Mouse (Mus musculus) bone marrow macrophage, adult 2 months (primary cell): Measurements from ENCODE around the gene Ddx24.

Experiments
- CTCF ChIP-seq: IDR thresholded peaks from 2 replicates; pipeline ENCODE4 v1.5.1; 2012; ENCODE audit warnings: low read depth, mild to moderate bottlenecking, low read length, moderate library complexity
- POLR2A ChIP-seq: IDR thresholded peaks from 2 replicates; pipeline ENCODE4 v1.6.1; 2012; ENCODE audit warnings: mild to moderate bottlenecking, low read depth, low read length, borderline replicate concordance

DNA sequence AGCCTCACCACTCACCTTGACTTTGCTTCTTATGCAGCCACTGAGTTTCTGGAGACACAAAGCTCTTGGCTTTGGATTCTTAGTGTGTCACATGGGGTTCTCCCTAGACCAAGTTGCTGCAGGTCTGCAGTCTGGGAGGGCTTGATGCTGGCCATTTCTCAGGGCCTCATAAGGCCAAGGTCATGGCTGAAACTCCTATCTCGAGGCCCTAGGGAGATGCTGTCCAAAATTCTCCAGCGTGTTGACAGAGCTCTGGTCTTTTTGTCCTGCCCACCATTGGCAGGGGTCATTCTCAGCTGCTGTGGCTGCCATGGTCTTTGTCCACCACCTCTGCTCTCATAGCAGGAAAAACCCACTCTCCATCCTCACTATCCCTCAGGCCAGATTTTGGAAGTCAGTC lies 58.5 kb downstream of the Ddx24 start:
- no peak for TF ChIP-seq CTCF
- no peak for TF ChIP-seq POLR2A
